Mouse (Mus musculus): ENCODE results near the gene Gnai3.

DNA sequence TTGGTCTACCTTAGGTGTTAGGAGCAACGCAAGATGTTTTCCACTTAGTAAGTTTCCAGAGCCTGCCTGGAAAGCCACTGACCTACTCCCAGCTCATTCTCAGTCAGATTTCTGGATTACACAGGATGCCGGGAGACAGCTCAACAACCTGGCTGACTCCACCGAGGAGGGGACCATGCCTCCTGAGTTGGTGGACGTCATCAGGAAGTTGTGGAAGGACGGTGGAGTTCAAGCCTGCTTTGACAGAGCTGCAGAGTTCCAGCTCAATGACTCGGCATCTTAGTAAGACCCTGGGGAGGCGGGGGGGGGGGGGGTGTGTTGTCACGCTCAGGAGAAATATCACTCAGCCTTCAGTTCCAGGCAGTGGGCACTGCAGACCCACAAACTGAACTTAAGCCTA lies 49.7 kb downstream of the Gnai3 start:
- no peak for TF ChIP-seq CTCF (IDR thresholded peaks at IDR 0.05; ENCODE audit: low read depth)
- TF ChIP-seq EP300 (IDR thresholded peaks at IDR 0.05; ENCODE audit: low read depth): no peak
